Mouse (Mus musculus) E14TG2a.4 (cell line): ENCODE results near the gene Celf2.
"Not testable (repeated sequence)": the region's sequence is repeated elsewhere in the genome, so short reads cannot be mapped to it uniquely, and the experiment has no call there.

Source experiments
- H3K27me3 ChIP-seq: 2 replicates; pipeline ENCODE4 v1.6.1; 2014; ENCODE audit warnings: low read length, control low read depth; ENCODE audit not compliant: insufficient read depth
- H3K36me3 ChIP-seq: 2 replicates; pipeline ENCODE4 v1.6.1; 2014; ENCODE audit warnings: low read length, control low read depth; ENCODE audit not compliant: insufficient read depth
- H3K4me1 ChIP-seq: replicated peaks from 2 replicates; pipeline ENCODE4 v1.6.1; 2014; ENCODE audit warnings: low read depth, low read length, control low read depth
- H3K4me3 ChIP-seq: replicated peaks from 2 replicates; pipeline ENCODE4 v1.5.1; 2014; ENCODE audit warnings: mild to moderate bottlenecking, low read length
- H3K9me3 ChIP-seq: 2 replicates; pipeline ENCODE4 v1.6.1; 2014; ENCODE audit warnings: low read length, control low read depth
- CTCF ChIP-seq: conservative IDR thresholded peaks from 2 replicates; pipeline ENCODE4 v1.5.1; 2014; ENCODE audit warnings: low read length
- NANOG ChIP-seq: IDR thresholded peaks from 2 replicates; pipeline ENCODE4 v1.6.1; 2014; ENCODE audit warnings: borderline replicate concordance, low read length, mixed read lengths
- POU5F1 ChIP-seq: IDR thresholded peaks from 2 replicates; pipeline ENCODE4 v1.6.1; 2014; ENCODE audit warnings: low read length, borderline replicate concordance

Celf2 gene

GRCm38 (mm10) chr2:7273214-7273613 lies 236.1 kb downstream of the Celf2 start:
- Histone ChIP-seq H3K36me3 (no peaks in the 10 kb centered on the region), H3K4me1 (no peaks in the 10 kb centered on the region), H3K27me3 (no peaks in the 10 kb centered on the region), H3K4me3 (no peak overlapping the region), H3K9me3 (no peaks in the 10 kb centered on the region)
- TF ChIP-seq POU5F1 (no peak), CTCF (no peak), NANOG (no peak)

GRCm38 (mm10) chr2:7270051-7270450 lies 239.3 kb downstream of the Celf2 start:
- TF ChIP-seq POU5F1 (no peak), NANOG (no peak), CTCF (no peak)
- H3K9me3 ChIP-seq = no peaks in the 10 kb centered on the region
- H3K4me1 ChIP-seq = no peaks in the 10 kb centered on the region
- no peaks in the 10 kb centered on the region for H3K36me3 ChIP-seq
- no peaks in the 10 kb centered on the region for H3K27me3 ChIP-seq
- no peak overlapping the region for H3K4me3 ChIP-seq

- no peak overlapping the region for H3K4me3 ChIP-seq
- no peaks in the 10 kb centered on the region for H3K27me3 ChIP-seq
- H3K36me3 ChIP-seq = no peaks in the 10 kb centered on the region
- no peak for TF ChIP-seq NANOG
- no peak for TF ChIP-seq CTCF
- TF ChIP-seq POU5F1 = no peak
- H3K4me1 ChIP-seq = no peaks in the 10 kb centered on the region
- H3K9me3 ChIP-seq = no peaks in the 10 kb centered on the region
Observed at GRCm38 (mm10) chr2:7267166-7267565, 242.2 kb downstream of the Celf2 start.

- H3K4me1 ChIP-seq, H3K9me3 ChIP-seq, H3K4me3 ChIP-seq, H3K27me3 ChIP-seq, H3K36me3 ChIP-seq: not testable (repeated sequence)
Observed at GRCm38 (mm10) chr2:7262668-7263067, 246.7 kb downstream of the Celf2 start.

GRCm38 (mm10) chr2:7260186-7260585 lies 249.2 kb downstream of the Celf2 start:
- TF ChIP-seq CTCF = no peak
- Histone ChIP-seq H3K27me3 (no peaks in the 10 kb centered on the region), H3K9me3 (no peaks in the 10 kb centered on the region), H3K4me1 (no peaks in the 10 kb centered on the region), H3K36me3 (no peaks in the 10 kb centered on the region), H3K4me3 (no peak overlapping the region)

DNA sequence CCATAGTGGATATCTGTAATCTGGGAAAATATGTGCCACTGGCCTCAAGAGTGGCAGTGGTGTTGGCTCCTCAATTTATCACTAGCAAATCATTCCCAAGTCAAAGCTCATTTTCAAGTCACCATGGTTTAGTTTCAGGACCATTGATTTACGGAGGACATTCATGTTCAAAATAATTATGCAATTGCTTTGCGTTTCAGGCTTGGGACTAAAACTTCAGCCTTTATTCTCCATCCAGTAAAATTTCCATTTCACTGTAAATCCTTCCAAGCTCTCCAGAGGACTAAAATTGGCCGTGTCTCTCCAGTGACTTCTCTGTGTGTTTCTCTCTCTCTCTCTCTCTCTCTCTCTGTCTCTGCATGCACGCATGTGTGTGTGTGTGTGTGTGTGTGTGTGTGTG lies 249.7 kb downstream of the Celf2 start:
- H3K4me1 ChIP-seq = no peaks in the 10 kb centered on the region
- H3K27me3 ChIP-seq = no peaks in the 10 kb centered on the region
- H3K9me3 ChIP-seq = no peaks in the 10 kb centered on the region
- H3K36me3 ChIP-seq = no peaks in the 10 kb centered on the region
- H3K4me3 ChIP-seq = no peak overlapping the region
- TF ChIP-seq POU5F1 (no peak), CTCF (no peak), NANOG (no peak)

DNA sequence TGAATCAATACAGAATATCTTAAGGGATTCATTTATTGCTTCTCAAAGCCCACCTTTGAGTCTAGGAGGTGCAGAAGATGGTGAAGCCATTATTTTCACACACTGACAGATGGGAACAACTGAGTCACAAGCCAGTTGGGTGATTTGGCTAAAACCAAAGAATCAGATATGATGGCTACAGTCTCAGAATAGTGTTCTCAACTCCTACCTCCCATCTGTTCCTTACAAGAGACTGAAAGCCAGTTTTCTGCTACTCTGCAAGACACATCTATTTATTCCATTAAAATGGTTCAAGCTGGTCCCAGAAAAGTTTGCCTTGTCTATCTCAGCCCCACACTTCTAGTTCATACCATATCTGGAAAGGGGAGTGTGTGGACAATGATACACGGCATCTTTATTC lies 253.3 kb downstream of the Celf2 start:
- Histone ChIP-seq H3K4me1 (no peaks in the 10 kb centered on the region), H3K27me3 (no peaks in the 10 kb centered on the region), H3K9me3 (no peaks in the 10 kb centered on the region), H3K36me3 (no peaks in the 10 kb centered on the region), H3K4me3 (no peak overlapping the region)
- TF ChIP-seq NANOG (no peak), POU5F1 (no peak), CTCF (no peak)

DNA sequence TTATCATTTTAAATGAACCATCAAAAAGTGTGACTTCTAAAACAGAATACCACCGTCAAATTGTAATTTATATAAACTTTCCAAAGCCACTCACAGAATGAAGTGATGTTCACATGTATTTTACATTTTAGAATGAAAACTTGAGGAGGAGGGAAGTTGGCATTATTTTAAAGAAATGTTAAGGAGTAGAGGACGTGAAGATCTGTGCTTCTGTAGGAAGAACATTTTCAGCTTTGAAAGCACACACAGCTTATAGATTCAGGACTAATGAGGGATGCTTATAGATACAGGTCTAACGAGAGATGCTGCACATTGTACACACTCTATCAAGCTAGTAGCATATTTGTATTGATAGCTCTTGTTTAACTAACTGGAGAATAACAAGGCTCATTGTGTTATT lies 254.0 kb downstream of the Celf2 start:
- H3K4me3 ChIP-seq = no peak overlapping the region
- no peaks in the 10 kb centered on the region for H3K9me3 ChIP-seq
- no peaks in the 10 kb centered on the region for H3K4me1 ChIP-seq
- no peaks in the 10 kb centered on the region for H3K27me3 ChIP-seq
- TF ChIP-seq POU5F1 (no peak), CTCF (no peak), NANOG (no peak)
- no peaks in the 10 kb centered on the region for H3K36me3 ChIP-seq

DNA sequence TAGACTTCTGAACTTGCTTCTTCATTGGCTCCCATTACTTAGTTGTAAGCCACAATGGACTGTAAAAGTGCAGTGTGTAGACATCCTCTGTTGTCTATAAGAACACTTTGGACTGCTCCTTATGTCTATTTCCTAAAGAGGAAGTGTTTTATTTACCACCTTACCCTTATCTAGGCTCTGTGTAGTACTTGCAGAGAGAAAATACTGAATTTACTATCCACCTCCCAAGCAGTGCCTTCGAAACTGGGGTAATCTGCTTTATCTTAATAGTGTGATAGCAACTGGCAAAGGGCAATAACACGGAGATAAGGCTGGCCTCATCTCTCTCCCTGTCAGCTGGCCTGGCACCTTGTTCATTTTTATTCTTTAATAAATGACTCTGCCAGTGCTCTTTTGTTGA lies 259.0 kb downstream of the Celf2 start:
- TF ChIP-seq POU5F1 = no peak
- no peak for TF ChIP-seq NANOG
- no peak for TF ChIP-seq CTCF
- Histone ChIP-seq H3K27me3 (no peaks in the 10 kb centered on the region), H3K4me1 (no peaks in the 10 kb centered on the region), H3K36me3 (no peaks in the 10 kb centered on the region), H3K4me3 (no peak overlapping the region), H3K9me3 (no peaks in the 10 kb centered on the region)

DNA sequence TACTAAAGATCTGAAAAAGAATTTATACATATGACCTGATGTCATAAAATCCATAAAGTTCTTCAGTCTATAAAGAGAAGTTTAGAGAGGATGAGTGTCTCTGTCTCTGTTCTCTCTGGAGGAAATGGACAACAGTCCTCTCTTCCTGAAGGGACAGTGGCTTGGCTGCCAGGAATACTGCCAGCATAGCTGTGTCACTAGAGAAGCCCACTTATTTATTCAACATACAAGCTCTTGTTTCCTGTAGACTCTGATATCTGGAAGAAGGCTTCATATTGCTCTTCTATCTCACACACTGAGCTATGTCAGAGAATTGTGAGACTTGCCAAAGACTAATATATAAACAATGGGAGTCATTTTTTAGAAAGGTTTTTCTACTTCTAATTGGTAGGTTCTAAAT lies 260.4 kb downstream of the Celf2 start:
- Histone ChIP-seq H3K27me3 (no peaks in the 10 kb centered on the region), H3K9me3 (no peaks in the 10 kb centered on the region), H3K36me3 (no peaks in the 10 kb centered on the region), H3K4me1 (no peaks in the 10 kb centered on the region), H3K4me3 (no peak overlapping the region)
- TF ChIP-seq POU5F1 = no peak
- no peak for TF ChIP-seq CTCF
- no peak for TF ChIP-seq NANOG
